In the genomic region with DNA sequence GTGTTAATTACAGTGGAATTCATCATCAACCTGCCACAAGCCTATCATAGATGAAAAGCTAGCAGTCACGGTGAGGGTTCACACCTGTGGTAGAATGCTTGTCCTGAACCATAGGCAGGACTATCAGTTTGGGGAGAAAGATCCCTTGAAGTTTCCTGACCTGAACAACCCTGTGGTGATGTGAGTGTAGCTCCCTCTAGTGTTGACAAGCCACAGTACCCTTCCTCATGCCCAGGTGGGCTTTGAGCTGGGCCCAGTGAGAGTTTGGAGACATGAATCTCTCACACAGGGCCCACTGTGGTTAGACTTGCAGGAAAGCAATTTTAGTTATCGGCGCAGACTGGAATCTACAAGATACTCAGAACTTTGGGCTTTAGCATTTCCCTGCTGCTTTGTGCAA, we compare ENCODE assay signal across 8 mouse cellular contexts. TPM values are rescaled to one million over a fixed set of nuclear protein-coding genes. Genes with fewer than 3 reads are reported as not detected.
DNase-seq lines count a peak whose midpoint lies in the region; ATAC-seq lines count a peak whose summit lies in the region.

No protein-coding gene starts in this region.

- no peaks in the 10 kb centered on the region for H3K9me3 ChIP-seq in forebrain, embryonic 13.5 days (replicated peaks)
- no peaks in the 10 kb centered on the region for H3K9me3 ChIP-seq in forebrain, embryonic 12.5 days

- no peaks in the 10 kb centered on the region for H3K4me1 ChIP-seq in forebrain, embryonic 13.5 days
- H3K4me1 ChIP-seq in forebrain, embryonic 12.5 days: no peaks in the 10 kb centered on the region

- peak; percentile 66; the same call in 1 of the 2 replicates for ATAC-seq in forebrain, embryonic 13.5 days
- ATAC-seq in forebrain, embryonic 12.5 days (ENCODE audit: low FRiP score): no peak
- ATAC-seq in megakaryocyte-erythroid progenitor cell, adult 5-6 weeks (replicated peaks; ENCODE audit: low FRiP score, low TSS enrichment, poor library complexity, severe bottlenecking): peak; percentile 57; the same call in 1 of the 2 replicates

- no peak overlapping the region for H3K4me3 ChIP-seq in forebrain, embryonic 13.5 days
- H3K4me3 ChIP-seq in forebrain, embryonic 12.5 days (replicated peaks): no peak overlapping the region

- H3K27me3 ChIP-seq in forebrain, embryonic 13.5 days: no peaks in the 10 kb centered on the region
- no peaks in the 10 kb centered on the region for H3K27me3 ChIP-seq in forebrain, embryonic 12.5 days

- no peak overlapping the region for H3K27ac ChIP-seq in forebrain, embryonic 13.5 days
- H3K27ac ChIP-seq in forebrain, embryonic 12.5 days: no peak overlapping the region

- no peak overlapping the region for H3K9ac ChIP-seq in forebrain, embryonic 13.5 days
- H3K9ac ChIP-seq in forebrain, embryonic 12.5 days: no peak overlapping the region

- no peak overlapping the region for H3K4me2 ChIP-seq in forebrain, embryonic 13.5 days
- H3K4me2 ChIP-seq in forebrain, embryonic 12.5 days: no peak overlapping the region

- peak; percentile 43 to 47 for DNase-seq in right cerebral cortex, adult 2 months (ENCODE audit: low spot score in 2 of 2)
- DNase-seq in right cerebral cortex, postnatal 25 days: no peak
- DNase-seq in embryo, embryonic 10.5 days (ENCODE audit: low spot score): peak; percentile 69
- DNase-seq in kidney, postnatal 10 days: peak; percentile 43
- no peak for DNase-seq in urinary bladder, postnatal 25 days (ENCODE audit: low spot score)

- H3K36me3 ChIP-seq in forebrain, embryonic 13.5 days (ENCODE audit: poor library complexity, severe bottlenecking): peaks cover 5% of the 10 kb centered on the region; the same call in 1 of the 2 replicates
- peaks cover 4% of the 10 kb centered on the region; the same call in 1 of the 2 replicates for H3K36me3 ChIP-seq in forebrain, embryonic 12.5 days (replicated peaks)

- WGBS in forebrain, embryonic 13.5 days: 74% methylated on average over 3 of the region's 3 CpGs
- 73% methylated on average over 3 of the region's 3 CpGs for WGBS in forebrain, embryonic 12.5 days

RNA-seq across cellular contexts. Expression of a gene that starts 39.5 kb away (rescaled TPM):
- 19.7 and 25.9 TPM in 2 replicates for polyA plus RNA-seq in forebrain, embryonic 13.5 days (2015; fragmentation: Nextera tagmentation; extraction: Ambion mirVana)
- 13.2 and 14.3 TPM in 2 replicates for polyA plus RNA-seq in forebrain, embryonic 12.5 days (2016; fragmentation: Nextera tagmentation; extraction: Ambion mirVana)
- total RNA-seq in megakaryocyte-erythroid progenitor cell, adult 5-6 weeks (2014; fragmentation: Nextera tagmentation): 0.11 and 0.57 TPM in 2 replicates
- total RNA-seq in megakaryocyte-erythroid progenitor cell, adult 5-6 weeks (2017): 0.15 and 0.33 TPM in 2 replicates

Comparison
In these comparisons a context has a peak if more than half of its experiments do, and no peak if none do; other contexts are left out.
1. DNase-seq: peak in right cerebral cortex, adult 2 months (2 of 2), embryo, embryonic 10.5 days (single experiment) and kidney, postnatal 10 days (single experiment); none in right cerebral cortex, postnatal 25 days (single experiment) and urinary bladder, postnatal 25 days (single experiment).